Mouse (Mus musculus) liver, embryonic 14.5 days (tissue): ENCODE measurements at regions not wholly inside any gene's neighbourhood (a gene's known extent, or its start where the extent isn't known, plus 50 kb on each side); places are given as distances from the start of the nearest gene placed in this dataset.

ENCODE experiments used
- CTCF ChIP-seq: IDR thresholded peaks from 2 replicates; pipeline ENCODE4 v1.5.1; 2016; ENCODE audit warnings: antibody characterized with exemption, low read depth, control low read depth
- EP300 ChIP-seq: IDR thresholded peaks from 2 replicates; pipeline ENCODE4 v1.6.1; 2016; ENCODE audit warnings: antibody characterized with exemption, low read depth

GRCm38 (mm10) chr2:74135963-74136623 lies 225.0 kb upstream of the Atp5g3 start:
- TF ChIP-seq CTCF (no peak), EP300 (no peak)
